Mouse (Mus musculus) cerebellum, adult (tissue): ENCODE measurements at regions not wholly inside any gene's neighbourhood (a gene's known extent, or its start where the extent isn't known, plus 50 kb on each side); places are given as distances from the start of the nearest gene placed in this dataset.
A peak's percentile ranks its signal among the peaks of the same experiment; 100 is the strongest.

Experiments
- ATAC-seq: cut with Nextera tagmentation; 2 replicates; pipeline ENCODE4 v1.9.2; 2017; ENCODE audit warnings: mild to moderate bottlenecking, moderate library complexity, mixed read lengths; ENCODE audit not compliant: insufficient number of reproducible peaks, low FRiP score, low TSS enrichment

DNA sequence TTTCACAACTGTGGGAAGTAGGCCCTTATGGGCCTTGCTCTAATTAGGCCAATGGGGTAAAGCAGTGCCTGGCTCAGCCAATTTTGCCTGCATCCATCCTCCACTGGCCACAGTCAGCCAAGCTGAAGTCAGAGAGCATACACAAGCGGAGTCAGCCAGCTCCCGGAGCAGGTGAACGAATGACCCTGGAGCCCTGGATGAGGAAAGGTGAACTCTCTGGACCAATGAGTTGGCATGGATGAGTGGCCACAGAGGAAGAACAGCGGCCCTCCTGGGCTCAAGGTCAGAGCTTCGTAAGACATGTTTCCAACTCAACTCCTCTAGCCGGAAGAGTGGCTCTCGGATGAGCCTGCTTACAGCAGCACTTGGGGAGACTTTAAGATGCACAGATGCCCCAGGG lies 116.1 kb upstream of the Rpl38 start:
- no peak for ATAC-seq

- no peak for ATAC-seq
Measured at GRCm38 (mm10) chr11:114551262-114551661, 117.1 kb upstream of the Rpl38 start.

- peak; percentile 62 for ATAC-seq
Measured at GRCm38 (mm10) chr11:114548658-114549057, 119.7 kb upstream of the Rpl38 start.

- ATAC-seq, result no peak
Measured at GRCm38 (mm10) chr11:114544212-114544611, 124.1 kb upstream of the Rpl38 start.

GRCm38 (mm10) chr11:114542167-114542566 lies 126.2 kb upstream of the Rpl38 start:
- ATAC-seq, result no peak

DNA sequence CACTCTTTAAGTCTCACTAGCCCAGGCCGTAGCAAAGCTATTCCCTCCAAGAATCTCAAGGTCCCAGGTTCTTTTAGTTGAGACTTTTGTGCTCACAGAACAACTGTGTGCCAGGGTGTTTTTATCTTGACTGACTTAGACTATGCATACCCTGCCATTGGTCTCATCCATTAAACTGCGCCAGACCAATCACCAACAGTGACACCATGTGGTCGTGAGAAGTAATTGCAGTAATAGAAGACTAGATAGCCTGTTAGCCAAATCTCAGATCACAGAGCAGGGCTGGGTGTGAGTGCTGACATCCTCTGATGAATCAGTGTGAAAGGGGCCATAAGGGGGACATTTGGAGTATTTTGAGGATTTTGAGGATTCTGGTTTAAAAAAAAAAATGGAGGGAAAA lies 127.8 kb upstream of the Rpl38 start:
- no peak for ATAC-seq

- ATAC-seq, result no peak
Measured at GRCm38 (mm10) chr11:114536616-114537493, 131.5 kb upstream of the Rpl38 start.

DNA sequence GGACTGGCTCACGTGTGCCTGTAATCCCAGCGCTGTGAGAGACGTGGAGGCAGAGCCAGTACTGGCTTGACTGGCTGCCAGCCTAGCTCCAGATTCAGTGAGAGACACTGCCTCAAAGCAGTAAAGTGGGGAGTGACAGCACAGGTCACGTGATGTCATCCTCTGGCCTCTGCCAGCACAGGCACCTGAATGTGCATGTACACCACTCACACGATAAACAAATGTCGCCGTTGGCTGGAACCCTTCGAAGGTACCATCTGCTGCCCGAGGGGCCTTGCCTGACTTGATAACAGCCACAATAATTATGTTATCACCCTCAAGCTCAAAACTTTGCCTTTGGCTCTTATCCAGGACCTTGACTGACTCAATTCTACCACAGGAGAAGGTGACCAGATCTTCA lies 132.4 kb upstream of the Rpl38 start:
- ATAC-seq, result no peak

- no peak for ATAC-seq
Measured at GRCm38 (mm10) chr11:114534436-114534835, 133.9 kb upstream of the Rpl38 start.

DNA sequence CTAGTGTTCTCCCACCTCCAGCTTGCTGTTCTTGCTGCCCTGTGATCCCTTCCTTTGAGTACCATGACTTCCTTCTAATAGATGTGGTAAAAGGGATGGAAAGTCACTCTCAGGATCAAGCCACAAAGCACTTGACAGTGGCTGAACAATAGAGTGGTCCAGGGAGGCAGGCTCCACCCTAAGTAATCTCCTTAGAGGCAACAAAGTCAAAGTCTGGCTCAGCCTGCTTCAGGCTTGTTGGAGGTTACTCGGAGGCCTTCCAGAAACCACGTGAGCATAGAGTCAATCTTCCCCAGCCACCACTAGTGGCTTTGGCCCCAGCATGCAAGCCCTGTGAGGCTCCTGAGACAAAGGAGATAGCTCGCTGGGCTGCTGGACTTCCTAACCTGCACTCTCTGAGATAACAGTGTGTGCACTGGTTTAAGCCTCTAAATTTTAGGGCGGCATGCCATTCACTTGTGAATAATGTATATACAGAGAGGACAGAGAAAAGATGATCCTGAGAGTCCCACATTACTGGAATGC lies 137.0 kb upstream of the Rpl38 start:
- no peak for ATAC-seq

- no peak for ATAC-seq
Measured at GRCm38 (mm10) chr11:114528937-114529772, 139.2 kb upstream of the Rpl38 start.

DNA sequence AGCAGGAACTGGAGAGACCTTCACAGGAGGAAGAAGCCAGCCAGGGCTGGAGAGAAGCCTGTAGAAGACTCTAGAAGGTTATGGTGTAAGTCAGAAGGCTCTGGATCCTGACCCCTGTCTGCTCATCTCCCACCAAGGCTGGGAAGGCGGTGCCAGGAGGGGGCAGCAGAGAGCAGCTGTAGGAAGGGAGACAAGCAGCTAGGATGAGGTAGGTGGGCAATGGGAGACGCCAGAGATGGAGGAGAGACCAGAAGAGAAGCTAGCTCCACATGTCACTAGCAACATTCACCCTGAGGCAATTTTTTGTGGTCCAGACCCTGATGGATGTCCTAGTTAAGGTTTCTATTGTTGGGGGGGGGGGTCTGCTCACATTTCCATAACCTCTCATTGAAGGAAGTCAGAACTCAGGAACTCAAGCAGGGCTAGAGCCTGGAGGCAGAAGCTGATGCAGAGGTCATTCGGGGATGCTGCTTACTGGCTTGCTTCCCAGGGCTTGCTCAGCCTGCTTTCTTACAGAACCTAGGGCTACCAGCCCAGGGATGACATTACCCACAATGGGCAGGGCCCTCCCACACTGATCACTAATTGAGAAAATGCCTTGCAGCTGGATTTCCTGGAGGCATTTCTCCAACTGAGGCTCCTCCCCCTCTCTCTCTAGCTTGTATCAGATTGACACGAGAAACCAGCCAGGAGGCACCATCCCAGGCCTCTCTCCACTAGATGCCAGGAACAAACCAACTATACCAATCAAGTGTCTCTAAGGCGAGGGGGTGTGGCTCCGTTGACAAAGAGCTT lies 144.7 kb upstream of the Rpl38 start:
- peak; percentile 56; the same call in 1 of the 2 replicates for ATAC-seq

DNA sequence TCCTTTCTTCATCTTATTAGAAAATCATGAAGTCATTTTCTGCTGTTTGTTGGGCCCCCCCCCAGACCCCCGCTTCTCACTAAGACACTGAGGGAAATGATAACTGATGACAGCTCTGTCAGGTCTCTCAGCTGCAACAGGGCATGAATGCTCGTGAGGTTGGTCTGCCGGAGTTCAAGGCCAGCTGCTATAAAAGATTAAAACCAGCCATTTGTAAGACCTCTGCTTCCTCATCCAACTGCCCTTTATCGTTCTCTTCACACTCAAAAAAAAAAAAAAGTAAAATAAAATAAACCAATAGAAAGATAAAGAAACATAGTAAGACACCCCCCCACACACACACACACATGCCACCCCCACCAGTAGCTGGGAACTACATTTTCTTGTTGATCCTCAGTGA lies 153.0 kb upstream of the Rpl38 start:
- no peak for ATAC-seq

GRCm38 (mm10) chr11:114514126-114514525 lies 154.2 kb upstream of the Rpl38 start:
- no peak for ATAC-seq

DNA sequence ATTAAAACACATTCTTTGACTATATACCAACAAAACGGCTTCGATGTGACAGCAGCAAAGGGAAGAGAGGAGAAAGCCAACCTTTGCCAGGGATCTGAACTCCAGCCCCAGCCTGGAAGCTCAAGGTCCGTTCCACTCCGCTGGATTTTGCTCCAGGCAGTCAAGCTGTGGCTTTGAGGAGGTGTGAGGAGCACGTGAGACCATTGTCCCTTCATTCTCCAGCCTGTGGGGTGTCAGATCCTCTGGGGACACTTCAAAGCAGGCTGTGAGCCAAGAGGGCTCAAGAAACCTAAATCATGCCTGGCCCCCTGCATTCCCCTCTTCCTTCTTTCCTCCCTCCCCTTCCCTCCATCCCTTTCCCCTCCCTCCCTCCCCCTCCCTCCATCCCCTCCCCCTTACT lies 154.9 kb upstream of the Rpl38 start:
- ATAC-seq, result no peak

- no peak for ATAC-seq
Measured at GRCm38 (mm10) chr11:114511994-114512393, 156.3 kb upstream of the Rpl38 start.

DNA sequence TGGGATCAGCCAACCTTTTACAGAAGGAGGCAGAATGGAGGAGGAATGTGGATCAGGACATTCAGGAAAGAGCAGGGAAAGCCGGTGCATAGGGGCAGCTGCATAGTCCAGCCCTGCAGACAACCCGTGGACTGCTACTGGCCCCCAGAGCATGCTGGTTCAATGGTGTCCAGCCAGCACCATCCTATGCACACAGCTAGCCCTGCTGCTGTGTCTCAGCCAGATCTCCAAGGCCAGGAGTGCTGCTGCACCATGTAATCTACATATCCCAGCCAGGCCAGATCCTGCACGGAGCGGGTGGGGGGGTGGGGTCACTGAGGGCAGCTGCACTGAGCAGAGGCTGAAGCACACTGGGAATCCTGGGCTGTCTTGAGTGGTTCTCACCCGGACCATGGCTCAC lies 165.8 kb upstream of the Rpl38 start:
- ATAC-seq, result peak; percentile 42; the same call in 1 of the 2 replicates

DNA sequence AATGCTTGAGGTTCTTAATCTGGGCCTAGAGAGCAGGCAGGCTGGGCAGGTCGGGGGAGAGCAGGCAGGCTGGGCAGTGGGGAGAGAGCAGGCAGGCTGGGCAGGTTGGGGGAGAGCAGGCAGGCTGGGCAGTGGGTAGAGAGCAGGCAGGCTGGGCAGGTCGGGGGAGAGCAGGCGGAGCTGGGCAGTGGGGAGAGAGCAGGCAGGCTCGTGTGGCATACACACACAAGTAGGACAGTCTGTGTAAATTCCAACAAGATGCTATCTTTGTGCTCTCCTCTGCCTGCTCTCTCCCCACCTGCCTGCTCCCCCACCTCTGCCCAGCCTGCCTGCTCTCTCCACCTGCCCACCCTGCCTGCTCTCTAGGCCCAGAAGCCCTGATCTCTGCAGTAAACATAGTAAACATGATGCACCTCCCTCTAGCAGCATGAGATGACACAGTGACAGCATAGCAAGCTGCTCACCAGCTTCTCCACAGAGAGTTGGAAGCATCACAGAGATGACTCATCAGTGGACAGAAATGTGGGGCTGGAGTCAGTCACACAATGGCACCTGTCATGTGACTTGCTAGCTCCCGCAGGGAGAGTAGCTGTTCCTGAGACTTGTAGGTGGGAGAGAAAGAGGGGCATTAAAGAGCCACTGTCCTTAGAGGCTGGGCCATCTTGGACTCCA lies 166.3 kb upstream of the Rpl38 start:
- peak; percentile 94 for ATAC-seq

GRCm38 (mm10) chr11:114500416-114500815 lies 167.9 kb upstream of the Rpl38 start:
- ATAC-seq, result no peak

DNA sequence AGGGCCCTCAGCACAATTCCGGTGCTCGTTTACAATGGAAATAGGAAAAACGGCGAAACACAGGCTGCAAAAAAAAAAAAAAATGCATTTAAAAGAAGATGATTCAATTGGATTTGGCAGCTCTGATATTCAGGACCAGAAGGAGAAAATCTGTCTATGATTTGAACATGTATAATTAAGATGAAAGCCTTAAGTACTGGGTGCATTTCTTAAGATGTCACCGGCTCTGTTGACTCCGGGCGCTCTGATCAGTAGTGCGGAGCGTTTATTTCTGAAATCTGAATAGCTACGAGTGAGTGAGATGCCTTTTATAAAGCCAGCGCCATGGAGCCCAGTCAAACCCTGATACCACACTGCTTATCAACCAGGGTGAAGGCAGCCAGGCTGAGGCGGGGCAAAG lies 168.7 kb upstream of the Rpl38 start:
- no peak for ATAC-seq
